Mouse (Mus musculus) forebrain, postnatal 0 days (tissue): ENCODE measurements around the gene Ptma. TPM values are rescaled to one million over a fixed set of nuclear protein-coding genes. Genes with fewer than 3 reads are reported as not detected.
A peak's percentile ranks its signal among the peaks of the same experiment; 100 is the strongest.
"Not testable (repeated sequence)": the region's sequence is repeated elsewhere in the genome, so short reads cannot be mapped to it uniquely, and the experiment has no call there.

ENCODE experiments used
- ATAC-seq: fragments of 200-750 bp; cut with Nextera tagmentation; 2 replicates; pipeline ENCODE4 v1.8.0; 2017; ENCODE audit warnings: mild to moderate bottlenecking, moderate library complexity
- DNase-seq: peaks from one replicate; pipeline ENCODE4 v3.0.0-alpha.2; 2015
- H3K27ac ChIP-seq: fragments of 300-500 bp; sonication (generic); 2 replicates; pipeline ENCODE4 v1.5.1; 2014; ENCODE audit warnings: low read depth, mild to moderate bottlenecking, antibody characterized with exemption, low read length, moderate library complexity, mixed read lengths
- H3K27me3 ChIP-seq: fragments of 300-500 bp; sonication (generic); 2 replicates; pipeline ENCODE4 v1.6.1; 2014; ENCODE audit warnings: mild to moderate bottlenecking, low read length, mixed read lengths; ENCODE audit not compliant: insufficient read depth
- H3K36me3 ChIP-seq: fragments of 300-500 bp; sonication (generic); 2 replicates; pipeline ENCODE4 v1.6.1; 2014; ENCODE audit warnings: mild to moderate bottlenecking, moderate library complexity; ENCODE audit not compliant: insufficient read depth
- H3K4me1 ChIP-seq: fragments of 300-500 bp; sonication (generic); 2 replicates; pipeline ENCODE4 v1.6.1; 2014; ENCODE audit warnings: antibody characterized with exemption; ENCODE audit not compliant: insufficient read depth
- H3K4me2 ChIP-seq: fragments of 300-500 bp; sonication (generic); 2 replicates; pipeline ENCODE4 v1.6.1; 2014; ENCODE audit warnings: low read depth, mild to moderate bottlenecking, moderate library complexity
- H3K4me3 ChIP-seq: fragments of 300-500 bp; sonication (generic); 2 replicates; pipeline ENCODE4 v1.5.1; 2014; ENCODE audit warnings: low read depth, low read length, mixed read lengths
- H3K9ac ChIP-seq: fragments of 300-500 bp; sonication (generic); 2 replicates; pipeline ENCODE4 v1.6.1; 2014; ENCODE audit warnings: mild to moderate bottlenecking
- H3K9me3 ChIP-seq: fragments of 300-500 bp; sonication (generic); 2 replicates; pipeline ENCODE4 v1.6.1; 2016; ENCODE audit warnings: low read length
- CTCF ChIP-seq: sonication (generic); IDR thresholded peaks from 2 replicates; pipeline ENCODE4 v1.5.1; 2016; ENCODE audit warnings: antibody characterized with exemption, control low read depth, low read depth
- WGBS: fragments of 180-500 bp; shearing (Covaris S2); extraction: QIAGEN DNeasy Blood & Tissue Kit; methylation state at CpG from one replicate; pipeline ENCODE4 v1.1.7; 2014; 5-methylcytosine and 5-hydroxymethylcytosine counted together
- polyA plus RNA-seq: library from polyadenylated mRNA; unstranded; fragments of >200 nt; fragmentation: Nextera tagmentation; extraction: Ambion mirVana; gene quantifications from 2 replicates; pipeline ENCODE4 v1.2.1, GENCODE M21; 2015
- total RNA-seq: library from RNA; depleted of rRNA; stranded (reverse); fragments of >200 nt; gene quantifications from 2 replicates; pipeline ENCODE4 v1.2.3, GENCODE M21; 2014

Gene Ptma
- total and polyA plus RNA-seq, 2 experiments from 2014 or later = 1,724 to 1,968 TPM

DNA sequence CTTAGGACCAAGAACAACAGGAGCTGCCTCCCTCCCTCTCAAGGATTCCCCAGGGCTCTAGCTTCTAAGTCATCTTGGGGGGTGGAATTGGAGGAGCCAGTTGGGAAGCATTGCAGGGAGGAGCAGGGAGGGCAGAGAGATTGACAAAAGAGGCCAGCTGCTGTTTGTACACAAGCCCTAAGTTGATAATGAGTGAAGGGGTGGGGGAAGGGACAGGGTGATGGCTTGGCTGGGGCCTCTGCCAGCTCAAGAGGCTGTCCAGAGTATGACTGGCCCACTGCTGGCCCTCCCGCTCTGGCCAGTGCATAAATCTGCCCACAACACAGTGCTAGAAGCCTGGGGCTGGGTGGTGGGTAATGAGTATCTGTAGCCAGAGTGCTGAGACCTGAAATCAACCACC lies 21.1 kb upstream of the Ptma start:
- peak overlapping the region; percentile 95 for H3K9ac ChIP-seq
- TF ChIP-seq CTCF = no peak
- peak overlapping the region; percentile 90 for H3K4me2 ChIP-seq
- H3K9me3 ChIP-seq = no peaks in the 10 kb centered on the region
- H3K4me1 ChIP-seq = peaks cover 29% of the 10 kb centered on the region
- no peaks in the 10 kb centered on the region for H3K27me3 ChIP-seq
- no peak for DNase-seq
- WGBS = 36% methylated on average over 1 of the region's 1 CpGs
- no peak for ATAC-seq
- H3K4me3 ChIP-seq = no peak overlapping the region
- H3K27ac ChIP-seq = peak overlapping the region; percentile 98
- H3K36me3 ChIP-seq = no peaks in the 10 kb centered on the region

DNA sequence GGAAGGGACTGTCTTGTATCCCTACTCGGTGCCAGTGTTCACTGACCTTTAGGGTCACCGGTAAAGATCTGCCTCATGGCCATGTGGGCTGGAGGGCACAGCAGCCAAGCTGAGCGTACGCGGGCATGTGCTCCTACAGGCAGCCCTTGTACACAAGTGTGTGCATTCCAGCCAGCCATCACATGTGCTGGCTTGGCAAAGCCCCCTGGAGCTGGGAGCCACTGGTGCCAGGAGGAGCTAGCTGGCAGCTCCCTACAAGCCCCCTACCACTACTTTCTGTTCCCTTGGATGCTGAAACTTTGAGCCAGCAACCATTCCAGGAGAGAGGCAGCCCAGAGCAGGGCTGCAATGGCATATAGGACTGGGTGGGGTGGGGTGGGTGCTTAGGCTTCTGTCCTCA lies 20.1 kb upstream of the Ptma start:
- 64% methylated on average over 5 of the region's 5 CpGs for WGBS
- H3K27ac ChIP-seq = peak overlapping the region; percentile 50; the same call in 1 of the 2 replicates
- no peaks in the 10 kb centered on the region for H3K9me3 ChIP-seq
- no peak overlapping the region for H3K4me3 ChIP-seq
- H3K4me2 ChIP-seq = no peak overlapping the region
- no peaks in the 10 kb centered on the region for H3K27me3 ChIP-seq
- H3K4me1 ChIP-seq = peaks cover 29% of the 10 kb centered on the region
- H3K36me3 ChIP-seq = no peaks in the 10 kb centered on the region
- TF ChIP-seq CTCF = no peak
- H3K9ac ChIP-seq = no peak overlapping the region
- ATAC-seq (no peak), DNase-seq (peak; percentile 74)

- no peak for TF ChIP-seq CTCF
- 88% methylated on average over 5 of the region's 5 CpGs for WGBS
- no peak overlapping the region for H3K4me3 ChIP-seq
- H3K4me2 ChIP-seq = no peak overlapping the region
- no peaks in the 10 kb centered on the region for H3K27me3 ChIP-seq
- no peak overlapping the region for H3K9ac ChIP-seq
- H3K9me3 ChIP-seq = no peaks in the 10 kb centered on the region
- H3K4me1 ChIP-seq = peaks cover 25% of the 10 kb centered on the region
- no peak overlapping the region for H3K27ac ChIP-seq
- DNase-seq (no peak), ATAC-seq (no peak)
- no peaks in the 10 kb centered on the region for H3K36me3 ChIP-seq
These were observed 18.7 kb upstream of the Ptma start for GRCm38 (mm10) chr1:86507866-86508265.

DNA sequence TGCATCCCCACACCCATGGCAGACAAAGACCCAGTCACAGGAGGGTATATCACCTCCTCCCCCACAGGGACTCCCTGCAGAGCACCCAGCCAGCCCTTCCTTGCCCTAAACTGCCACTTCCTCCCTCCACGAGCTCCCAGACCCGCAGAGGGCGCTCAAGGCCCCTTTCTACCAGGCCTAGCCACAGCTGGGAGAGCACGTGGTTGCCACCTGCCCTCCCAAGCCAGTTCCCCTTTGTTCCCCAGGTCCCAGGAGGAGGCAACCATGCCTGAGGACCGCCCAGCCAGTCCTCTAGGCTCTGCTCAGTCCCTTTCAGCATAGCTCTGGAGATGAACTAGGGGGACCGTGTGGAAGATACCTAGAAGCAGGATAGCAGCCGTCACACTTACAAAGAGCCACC lies 17.1 kb upstream of the Ptma start:
- TF ChIP-seq CTCF = peak; percentile 71
- peak; percentile 47 for ATAC-seq
- H3K27ac ChIP-seq = no peak overlapping the region

GRCm38 (mm10) chr1:86510266-86510665 lies 16.3 kb upstream of the Ptma start:
- H3K9me3 ChIP-seq = no peaks in the 10 kb centered on the region
- H3K27ac ChIP-seq = no peak overlapping the region
- WGBS = 88% methylated on average over 1 of the region's 1 CpGs
- DNase-seq (no peak), ATAC-seq (no peak)
- no peak overlapping the region for H3K9ac ChIP-seq
- H3K4me2 ChIP-seq = no peak overlapping the region
- peaks cover 10% of the 10 kb centered on the region for H3K4me1 ChIP-seq
- H3K4me3 ChIP-seq = no peak overlapping the region
- no peak for TF ChIP-seq CTCF
- no peaks in the 10 kb centered on the region for H3K36me3 ChIP-seq
- no peaks in the 10 kb centered on the region for H3K27me3 ChIP-seq

More for the DNA sequence above, 17.1 kb upstream of the Ptma start:
- Histone ChIP-seq H3K9me3 (no peaks in the 10 kb centered on the region), H3K4me3 (no peak overlapping the region), H3K36me3 (no peaks in the 10 kb centered on the region), H3K27me3 (no peaks in the 10 kb centered on the region), H3K4me2 (no peak overlapping the region), H3K9ac (no peak overlapping the region), H3K4me1 (peaks cover 17% of the 10 kb centered on the region)
- peak; percentile 60 for DNase-seq
- 7% methylated on average over 7 of the region's 7 CpGs for WGBS

DNA sequence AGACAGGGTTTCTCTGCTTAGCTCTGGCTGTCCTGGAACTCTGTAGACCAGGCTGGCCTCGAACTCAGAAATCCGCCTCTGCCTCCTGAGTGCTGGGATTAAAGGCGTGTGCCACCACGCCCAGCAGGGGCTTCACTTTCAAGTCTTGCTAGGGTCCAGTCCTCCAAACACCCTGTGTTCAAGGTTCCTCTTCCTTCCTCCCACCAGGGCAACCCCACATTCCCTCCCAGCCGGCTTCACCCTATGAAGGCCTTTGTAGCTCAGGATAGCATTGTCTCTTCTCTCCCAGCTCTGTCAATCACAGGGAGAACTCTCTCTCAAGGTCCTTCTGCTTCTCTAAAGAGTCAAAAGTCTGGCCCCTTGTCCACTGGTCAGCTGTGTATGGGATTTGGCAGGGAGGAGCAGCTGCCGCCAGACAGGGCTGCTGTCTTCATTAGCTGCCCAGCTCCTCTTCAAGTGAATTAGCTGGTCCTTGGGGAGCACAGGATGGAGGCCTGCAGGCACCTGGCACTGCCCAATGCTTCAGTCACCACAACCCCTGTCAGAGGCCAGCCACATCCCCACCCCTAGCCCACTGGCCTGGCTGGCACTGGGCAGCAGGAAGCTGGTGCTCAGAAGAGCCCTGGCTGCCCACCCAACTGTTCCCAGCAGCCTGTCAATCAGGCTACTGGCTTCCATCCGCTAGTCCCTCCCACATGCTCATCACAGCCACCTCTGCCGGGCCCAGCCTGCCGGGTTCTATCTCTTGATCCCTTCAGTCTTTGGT lies 15.7 kb upstream of the Ptma start:
- H3K9me3 ChIP-seq = no peaks in the 10 kb centered on the region
- no peak overlapping the region for H3K4me3 ChIP-seq
- 0 out of 2 replicates have a peak, but pooled peaks have one; percentile 14 for ATAC-seq
- no peak for DNase-seq
- H3K4me2 ChIP-seq = no peak overlapping the region
- WGBS = 48% methylated on average over 9 of the region's 9 CpGs
- H3K9ac ChIP-seq = no peak overlapping the region
- no peaks in the 10 kb centered on the region for H3K27me3 ChIP-seq
- no peak for TF ChIP-seq CTCF
- H3K36me3 ChIP-seq = no peaks in the 10 kb centered on the region
- H3K4me1 ChIP-seq = peaks cover 5% of the 10 kb centered on the region; the same call in 1 of the 2 replicates
- no peak overlapping the region for H3K27ac ChIP-seq

- Histone ChIP-seq H3K4me3 (no peak overlapping the region), H3K36me3 (no peaks in the 10 kb centered on the region), H3K27ac (no peak overlapping the region), H3K4me1 (no peaks in the 10 kb centered on the region), H3K9ac (no peak overlapping the region), H3K4me2 (no peak overlapping the region), H3K9me3 (no peaks in the 10 kb centered on the region), H3K27me3 (no peaks in the 10 kb centered on the region)
- no peak for ATAC-seq
- TF ChIP-seq CTCF = no peak
- DNase-seq = no peak
- WGBS = 87% methylated on average over 4 of the region's 4 CpGs
These were observed 14.3 kb upstream of the Ptma start for GRCm38 (mm10) chr1:86512154-86512720.

GRCm38 (mm10) chr1:86513031-86513430 lies 13.5 kb upstream of the Ptma start:
- DNase-seq, H3K4me3 ChIP-seq, H3K27me3 ChIP-seq, ATAC-seq, H3K27ac ChIP-seq, H3K4me2 ChIP-seq, H3K9me3 ChIP-seq, H3K36me3 ChIP-seq, H3K4me1 ChIP-seq, H3K9ac ChIP-seq: not testable (repeated sequence)
- 78% methylated on average over 1 of the region's 1 CpGs for WGBS
